12 mouse cellular contexts compared by ENCODE assay signal in the genomic region with DNA sequence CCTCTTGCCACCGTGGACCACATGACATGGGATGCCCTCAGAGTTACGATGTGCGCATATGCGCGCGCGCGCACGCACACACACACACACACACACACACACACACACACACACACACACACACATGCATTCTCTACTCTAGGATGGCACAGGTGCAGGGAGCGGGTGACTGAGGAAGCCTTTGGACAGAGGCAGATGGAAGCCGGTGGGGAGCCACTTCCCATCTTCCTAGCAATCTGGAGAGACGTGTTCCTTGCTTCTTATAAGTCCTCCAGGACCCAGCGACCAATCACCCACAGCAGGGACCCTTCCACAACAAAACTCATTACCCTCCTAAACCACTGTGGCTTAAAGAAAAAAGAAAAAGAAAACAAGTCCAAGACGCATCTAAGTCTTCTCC.
"Had no signal": no experiment of that assay in that cellular context is flagged by ENCODE, and none has a peak within 500 bp of the region (broad histone marks: within the 10 kb centered on the region; RNA-seq: fewer than 3 reads in every experiment).

No protein-coding gene starts in this region.

- H3K9me3 ChIP-seq: limb, embryonic 15.5 days; lung, embryonic 15.5 days; midbrain, embryonic 12.5 days; neural tube, embryonic 15.5 days had no signal

- H3K4me1 ChIP-seq: limb, embryonic 15.5 days; liver, embryonic 12.5 days; lung, embryonic 15.5 days had no signal

- H3K27ac ChIP-seq: layer of hippocampus, adult 2 months; limb, embryonic 15.5 days; liver, embryonic 12.5 days; lung, embryonic 15.5 days; midbrain, embryonic 12.5 days; neural tube, embryonic 15.5 days had no signal

- ATAC-seq: liver, embryonic 12.5 days had no signal

- DNase-seq: kidney, postnatal 10 days; kidney, postnatal 4 days; right cerebral cortex, adult 18-20 months; right cerebral cortex, postnatal 25 days; thymus, postnatal 36 days had no signal

- H3K36me3 ChIP-seq: limb, embryonic 15.5 days; liver, embryonic 12.5 days; lung, embryonic 15.5 days; midbrain, embryonic 12.5 days; neural tube, embryonic 15.5 days had no signal

- H3K4me2 ChIP-seq: limb, embryonic 15.5 days; liver, embryonic 12.5 days; lung, embryonic 15.5 days; midbrain, embryonic 12.5 days; neural tube, embryonic 15.5 days had no signal

- H3K9ac ChIP-seq: limb, embryonic 15.5 days; liver, embryonic 12.5 days; lung, embryonic 15.5 days; midbrain, embryonic 12.5 days; neural tube, embryonic 15.5 days had no signal

- H3K27me3 ChIP-seq: limb, embryonic 15.5 days; liver, embryonic 12.5 days; lung, embryonic 15.5 days; neural tube, embryonic 15.5 days had no signal

- H3K4me3 ChIP-seq: layer of hippocampus, adult 2 months; limb, embryonic 15.5 days; liver, embryonic 12.5 days; lung, embryonic 15.5 days; midbrain, embryonic 12.5 days; myocyte; neural tube, embryonic 15.5 days had no signal
